26 mouse cellular contexts compared by ENCODE assay signal in genomic region chr14:103567957-103568356, GRCm38 (mm10). TPM values are rescaled to one million over a fixed set of nuclear protein-coding genes. Genes with fewer than 3 reads are reported as not detected.
DNase-seq lines count a peak whose midpoint lies in the region; ATAC-seq lines count a peak whose summit lies in the region.
"Had no signal": no experiment of that assay in that cellular context is flagged by ENCODE, and none has a peak within 500 bp of the region (broad histone marks: within the 10 kb centered on the region; RNA-seq: fewer than 3 reads in every experiment).

No protein-coding gene starts in this region.

- no peaks in the 10 kb centered on the region for H3K36me3 ChIP-seq in hindbrain, embryonic 16.5 days (ENCODE audit: control insufficient read depth, insufficient read depth, low read length)
- H3K36me3 ChIP-seq in hindbrain, embryonic 10.5 days, result no peaks in the 10 kb centered on the region
- H3K36me3 ChIP-seq: heart, embryonic 13.5 days; limb, embryonic 15.5 days had no signal

- no peak overlapping the region for H3K4me2 ChIP-seq in hindbrain, embryonic 16.5 days (ENCODE audit: low read length)
- H3K4me2 ChIP-seq: heart, embryonic 13.5 days; limb, embryonic 15.5 days had no signal

- WGBS in hindbrain, embryonic 16.5 days, result 39% methylated on average over 1 of the region's 1 CpGs
- 52% methylated on average over 1 of the region's 1 CpGs for WGBS in hindbrain, embryonic 10.5 days

- no peaks in the 10 kb centered on the region for H3K9me3 ChIP-seq in hindbrain, embryonic 16.5 days (ENCODE audit: control insufficient read depth, low read length)
- no peaks in the 10 kb centered on the region for H3K9me3 ChIP-seq in hindbrain, embryonic 10.5 days
- H3K9me3 ChIP-seq: heart, embryonic 13.5 days; limb, embryonic 15.5 days had no signal

- ATAC-seq in hindbrain, embryonic 16.5 days, result peak; percentile 56; the same call in 1 of the 2 replicates
- ATAC-seq in megakaryocyte-erythroid progenitor cell, adult 5-6 weeks (replicated peaks; ENCODE audit: low FRiP score, low TSS enrichment, poor library complexity, severe bottlenecking), result no peak
- ATAC-seq: inflammation-experienced regulatory T-cells, adult 6 months; liver, postnatal 0 days had no signal

- no peak overlapping the region for H3K4me3 ChIP-seq in hindbrain, embryonic 16.5 days (ENCODE audit: low read length)
- H3K4me3 ChIP-seq in hindbrain, embryonic 10.5 days, result no peak overlapping the region
- H3K4me3 ChIP-seq: heart, embryonic 13.5 days; limb, embryonic 15.5 days; myocyte had no signal

- H3K9ac ChIP-seq in hindbrain, embryonic 16.5 days (ENCODE audit: low read depth, low read length), result no peak overlapping the region
- H3K9ac ChIP-seq: heart, embryonic 13.5 days; limb, embryonic 15.5 days; liver, postnatal 0 days had no signal

- no peaks in the 10 kb centered on the region for H3K4me1 ChIP-seq in hindbrain, embryonic 16.5 days (ENCODE audit: control insufficient read depth, insufficient read depth, low read depth, low read length)
- no peaks in the 10 kb centered on the region for H3K4me1 ChIP-seq in hindbrain, embryonic 10.5 days (replicated peaks)
- H3K4me1 ChIP-seq: heart, embryonic 13.5 days; limb, embryonic 15.5 days had no signal

- peak; percentile 70 to 83 for DNase-seq in adrenal gland, adult (ENCODE audit: inconsistent age in 2 of 2, low spot score in 1 of 2)
- DNase-seq in adrenal gland, postnatal 4 days (ENCODE audit: low spot score in 2 of 2), result no peak
- no peak for DNase-seq in hindbrain, embryonic 10.5 days (ENCODE audit: low spot score)
- peak; percentile 88 for DNase-seq in 416B (ENCODE audit: low read depth)
- DNase-seq in adrenal gland, postnatal 25 days, result peak; percentile 48
- no peak for DNase-seq in thymus, postnatal 36 days
- DNase-seq: cerebellum, adult 9-11 months; gastrocnemius, postnatal 14 days; heart, adult 18-20 months; heart, postnatal 36 days; kidney, adult 2 months; layer of hippocampus, postnatal 36 days; liver, postnatal 0 days; lung, postnatal 10 days; midbrain, embryonic 14.5 days; thymus, postnatal 14 days had no signal

- no peaks in the 10 kb centered on the region for H3K27me3 ChIP-seq in hindbrain, embryonic 16.5 days (replicated peaks; ENCODE audit: control insufficient read depth, insufficient read depth, low read length)
- H3K27me3 ChIP-seq in hindbrain, embryonic 10.5 days (ENCODE audit: insufficient read depth, poor library complexity, severe bottlenecking), result no peaks in the 10 kb centered on the region
- H3K27me3 ChIP-seq: CH12.LX; heart, embryonic 13.5 days; limb, embryonic 15.5 days had no signal

- no peak overlapping the region for H3K27ac ChIP-seq in hindbrain, embryonic 16.5 days (ENCODE audit: low read depth, low read length)
- H3K27ac ChIP-seq in hindbrain, embryonic 10.5 days, result no peak overlapping the region
- H3K27ac ChIP-seq: heart, embryonic 13.5 days; limb, embryonic 15.5 days had no signal

RNA-seq across cellular contexts. Expression of gene Scel, which starts 54.8 kb away (rescaled TPM):
- total RNA-seq in adrenal gland, postnatal 4 days (2021), result under 1 TPM; 0.17 to 0.50 TPM
- polyA plus RNA-seq in hindbrain, embryonic 16.5 days (2015; fragmentation: Nextera tagmentation; extraction: Ambion mirVana), result 0.14 and 0.29 TPM in 2 replicates
- polyA plus RNA-seq in hindbrain, embryonic 10.5 days (2016; fragmentation: Nextera tagmentation; extraction: Ambion mirVana), result 0.16 and 0.24 TPM in 2 replicates
- 0.12 and 0.38 TPM in 2 replicates for total RNA-seq in adrenal gland, postnatal 25 days (2021)
- not detected in 2 replicates for total RNA-seq in megakaryocyte-erythroid progenitor cell, adult 5-6 weeks (2014; fragmentation: Nextera tagmentation)
- not detected in 2 replicates for total RNA-seq in megakaryocyte-erythroid progenitor cell, adult 5-6 weeks (2017)
- total RNA-seq: megakaryocyte progenitor cell, adult 5-6 weeks; MEL had no signal
- polyA plus RNA-seq: liver, postnatal 0 days; myocyte; small intestine, adult 2 months had no signal

Comparison
In these comparisons a context has a peak if more than half of its experiments do, and no peak if none do; other contexts are left out.
1. DNase-seq: peak in adrenal gland, adult (2 of 2), 416B (single experiment) and adrenal gland, postnatal 25 days (single experiment); none in adrenal gland, postnatal 4 days (0 of 2), hindbrain, embryonic 10.5 days (single experiment) and thymus, postnatal 36 days (0 of 2).